Mouse (Mus musculus) limb, embryonic 14.5 days (tissue): ENCODE measurements around the gene Slc22a20. TPM values are rescaled to one million over a fixed set of nuclear protein-coding genes. Genes with fewer than 3 reads are reported as not detected.

Experiments used
- ATAC-seq: fragments of 200-750 bp; cut with Nextera tagmentation; 2 replicates; pipeline ENCODE4 v1.8.0; 2017; ENCODE audit warnings: low read depth, moderate number of reproducible peaks, moderate TSS enrichment; ENCODE audit not compliant: low FRiP score
- DNase-seq: peaks from one replicate; pipeline ENCODE4 v3.0.0-alpha.2; 2015; ENCODE audit warnings: low spot score
- H3K27ac ChIP-seq: fragments of 300-500 bp; sonication (generic); replicated peaks from 2 replicates; pipeline ENCODE4 v1.5.1; 2014; ENCODE audit warnings: low read depth, mild to moderate bottlenecking, low read length, moderate library complexity, mixed read lengths
- H3K27me3 ChIP-seq: fragments of 300-500 bp; sonication (generic); 2 replicates; pipeline ENCODE4 v1.6.1; 2014; ENCODE audit warnings: low read length, mixed read lengths; ENCODE audit not compliant: control insufficient read depth, insufficient read depth
- H3K36me3 ChIP-seq: fragments of 300-500 bp; sonication (generic); 2 replicates; pipeline ENCODE4 v1.6.1; 2014; ENCODE audit warnings: mild to moderate bottlenecking, low read length, moderate library complexity, mixed read lengths; ENCODE audit not compliant: control insufficient read depth, insufficient read depth
- H3K4me1 ChIP-seq: fragments of 300-500 bp; sonication (generic); 2 replicates; pipeline ENCODE4 v1.6.1; 2014; ENCODE audit warnings: antibody characterized with exemption, low read length, mixed read lengths; ENCODE audit not compliant: control insufficient read depth, insufficient read depth
- H3K4me2 ChIP-seq: fragments of 300-500 bp; sonication (generic); replicated peaks from 2 replicates; pipeline ENCODE4 v1.6.1; 2014; ENCODE audit warnings: low read depth, mild to moderate bottlenecking, low read length, moderate library complexity; ENCODE audit not compliant: severe bottlenecking
- H3K4me3 ChIP-seq: fragments of 300-500 bp; sonication (generic); replicated peaks from 2 replicates; pipeline ENCODE4 v1.5.1; 2014; ENCODE audit warnings: low read length
- H3K9ac ChIP-seq: fragments of 300-500 bp; sonication (generic); 2 replicates; pipeline ENCODE4 v1.6.1; 2014; ENCODE audit warnings: mild to moderate bottlenecking, low read depth, low read length, moderate library complexity; ENCODE audit not compliant: severe bottlenecking
- H3K9me3 ChIP-seq: fragments of 300-500 bp; sonication (generic); 2 replicates; pipeline ENCODE4 v1.6.1; 2016; ENCODE audit warnings: low read length; ENCODE audit not compliant: control insufficient read depth
- POLR2A ChIP-seq: fragments of 200-500 bp; IDR thresholded peaks from 2 replicates; pipeline ENCODE4 v1.8.0; 2012; ENCODE audit warnings: inconsistent platforms, mild to moderate bottlenecking, moderate library complexity, borderline replicate concordance; ENCODE audit not compliant: insufficient read depth, insufficient read length; ENCODE audit errors: extremely low read depth
- WGBS: fragments of 180-500 bp; shearing (Covaris S2); extraction: QIAGEN DNeasy Blood & Tissue Kit; methylation state at CpG from one replicate; pipeline ENCODE4 v1.1.7; 2014; 5-methylcytosine and 5-hydroxymethylcytosine counted together
- polyA plus RNA-seq, 2 experiments: library from polyadenylated mRNA; depleted of rRNA in 1 of 2; stranded (reverse) in 1 of 2; unstranded in 1 of 2; fragments of >200 nt; fragmentation: Nextera tagmentation in 1 of 2; extraction: Ambion mirVana in 1 of 2; gene quantifications; 2 replicates each; pipeline versions ENCODE4 v1.2.1 to v1.2.3; 2012 to 2014

Gene Slc22a20
- polyA plus RNA-seq, 2 experiments = not detected

DNA sequence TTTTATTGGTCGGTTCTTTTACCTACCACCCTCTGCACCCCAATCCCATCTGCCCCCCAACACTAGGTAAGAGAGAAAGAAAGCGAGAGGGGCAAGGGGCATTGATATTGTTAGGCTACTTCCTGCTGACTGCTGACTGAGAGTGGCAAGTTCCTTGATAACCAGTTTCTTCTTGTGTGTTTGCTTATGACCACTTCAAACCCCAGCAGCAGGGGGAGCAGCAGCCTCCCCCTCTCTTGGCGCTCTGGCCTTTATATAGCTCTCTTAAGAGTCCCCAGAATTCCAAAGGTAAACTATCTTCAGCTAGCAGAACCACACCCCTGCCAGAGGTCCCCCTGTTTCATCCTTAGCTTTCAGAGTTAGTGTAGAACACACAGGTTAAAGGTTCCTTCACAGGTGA lies 34.3 kb upstream of the Slc22a20 start:
- Histone ChIP-seq H3K4me2 (no peak overlapping the region), H3K36me3 (no peaks in the 10 kb centered on the region), H3K27me3 (no peaks in the 10 kb centered on the region), H3K4me3 (no peak overlapping the region), H3K4me1 (peaks cover 5% of the 10 kb centered on the region; the same call in 1 of the 2 replicates), H3K9ac (no peak overlapping the region), H3K27ac (no peak overlapping the region), H3K9me3 (no peaks in the 10 kb centered on the region)
- ATAC-seq (no peak), DNase-seq (no peak)
- no peak for TF ChIP-seq POLR2A
- 49% methylated on average over 3 of the region's 3 CpGs for WGBS

DNA sequence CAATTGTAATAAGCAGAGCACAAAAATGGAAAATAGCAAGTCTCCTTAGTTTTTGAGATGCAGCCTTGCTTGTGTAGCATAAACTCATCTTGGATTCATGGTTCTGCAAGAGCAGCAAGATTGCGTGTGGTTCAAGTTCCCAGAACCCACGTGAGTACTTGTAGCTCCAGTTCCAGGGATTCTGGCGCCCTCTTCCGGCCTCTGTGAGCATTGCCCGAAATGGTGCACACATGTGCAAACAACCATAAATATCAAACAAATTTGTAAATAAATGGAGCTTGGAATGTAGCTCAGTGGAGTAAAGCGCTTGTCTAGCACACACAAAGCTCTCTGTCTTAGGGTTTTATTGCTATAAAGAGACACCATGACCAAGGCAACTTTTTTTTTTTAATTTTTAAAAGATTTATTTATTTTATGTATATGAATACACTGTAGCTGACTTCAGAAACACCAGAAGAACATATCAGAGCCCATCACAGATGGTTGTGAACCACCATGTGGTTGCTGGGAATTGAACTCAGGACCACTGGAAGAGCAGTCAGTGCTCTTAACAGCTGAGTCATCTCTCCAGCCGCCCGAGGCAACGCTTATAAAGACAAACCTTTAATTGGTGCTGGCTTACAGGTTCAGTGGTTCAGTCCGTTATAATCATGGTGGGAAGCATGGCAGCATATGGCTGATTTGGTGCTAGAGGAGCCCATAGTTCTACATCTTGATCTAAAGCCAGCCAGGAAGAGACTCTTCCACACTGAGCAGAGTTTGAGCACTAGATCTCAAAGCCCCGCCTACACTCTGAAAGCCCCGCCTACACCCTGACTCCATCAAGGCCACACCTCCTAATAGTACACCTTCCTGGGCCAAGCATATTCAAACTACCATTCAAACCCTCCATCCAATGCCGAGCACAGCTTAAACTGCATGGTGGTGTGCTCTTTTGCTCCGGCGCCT lies 32.5 kb upstream of the Slc22a20 start:
- TF ChIP-seq POLR2A = no peak
- ATAC-seq = no peak
- Histone ChIP-seq H3K27me3 (no peaks in the 10 kb centered on the region), H3K4me3 (no peak overlapping the region), H3K9ac (no peak overlapping the region), H3K9me3 (no peaks in the 10 kb centered on the region), H3K4me1 (peaks cover 8% of the 10 kb centered on the region; the same call in 1 of the 2 replicates), H3K27ac (no peak overlapping the region), H3K36me3 (no peaks in the 10 kb centered on the region), H3K4me2 (no peak overlapping the region)
- DNase-seq = peak; percentile 77
- 29% methylated on average over 15 of the region's 15 CpGs for WGBS

DNA sequence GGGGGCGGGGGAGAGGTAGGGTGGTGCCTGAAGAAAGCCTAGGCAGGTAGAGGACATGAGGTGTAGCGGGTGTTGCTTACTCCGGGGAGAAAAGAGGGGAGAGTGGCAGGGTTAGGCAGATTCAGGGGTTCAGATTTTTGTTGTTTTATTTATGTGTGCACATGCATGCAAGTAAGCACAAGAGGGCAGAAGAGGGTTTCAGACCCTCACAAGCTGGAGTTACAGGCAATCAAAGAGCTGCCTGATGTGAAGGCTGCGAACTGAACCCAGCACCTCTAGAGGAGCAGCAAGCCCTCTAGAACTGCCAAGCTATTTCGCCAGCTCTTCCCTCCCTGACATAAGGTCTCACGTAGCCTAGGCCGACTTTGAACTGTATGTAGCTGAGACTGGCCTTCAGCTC lies 30.6 kb upstream of the Slc22a20 start:
- no peaks in the 10 kb centered on the region for H3K27me3 ChIP-seq
- H3K4me3 ChIP-seq = no peak overlapping the region
- H3K9me3 ChIP-seq = no peaks in the 10 kb centered on the region
- no peaks in the 10 kb centered on the region for H3K36me3 ChIP-seq
- no peak overlapping the region for H3K9ac ChIP-seq
- no peak for TF ChIP-seq POLR2A
- ATAC-seq = no peak
- WGBS = 50% methylated on average over 7 of the region's 7 CpGs
- 0 out of 2 replicates have a peak overlapping the region, but pooled peaks have one; percentile 87 for H3K4me2 ChIP-seq
- peak; percentile 21 for DNase-seq
- H3K4me1 ChIP-seq = peaks cover 8% of the 10 kb centered on the region; the same call in 1 of the 2 replicates
- no peak overlapping the region for H3K27ac ChIP-seq

DNA sequence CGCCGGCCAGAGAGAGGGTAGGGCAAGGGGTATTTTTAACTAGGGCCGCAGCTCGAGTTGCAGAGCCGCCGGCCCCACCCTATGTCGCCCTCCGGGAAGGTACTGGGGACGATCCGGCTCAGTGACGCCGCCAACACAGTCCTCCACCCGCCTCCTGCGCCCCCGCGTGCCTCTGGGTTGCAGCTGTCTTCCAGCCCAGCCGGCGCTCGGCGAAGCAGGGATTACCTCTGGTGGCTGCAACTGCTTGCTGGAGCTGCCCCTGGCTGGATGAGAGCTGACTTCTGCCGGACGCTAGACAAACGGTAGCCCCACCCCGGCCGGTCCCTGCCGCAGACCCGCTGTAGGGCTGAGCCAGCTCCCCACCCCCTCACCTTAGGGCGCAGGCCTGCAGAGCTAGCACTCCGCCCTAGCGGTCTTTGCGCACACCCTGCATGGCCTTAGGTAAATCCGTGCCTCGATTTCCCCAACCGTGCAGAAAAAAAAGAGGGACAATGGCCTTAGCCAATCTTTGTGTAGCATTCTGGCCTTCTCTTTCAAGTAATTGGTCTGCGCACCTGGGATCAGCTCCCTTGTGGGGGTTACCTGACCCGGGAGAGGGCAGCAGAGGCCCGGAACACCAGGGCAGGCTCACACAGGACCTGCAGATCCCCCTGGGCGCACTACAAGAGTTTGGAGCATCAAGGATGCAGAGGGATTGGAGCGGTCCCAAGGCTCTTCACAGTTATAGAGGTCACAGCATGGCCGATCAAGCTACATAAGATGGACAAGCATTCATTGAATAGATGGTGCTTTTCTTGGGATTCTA lies 29.8 kb upstream of the Slc22a20 start, which contains the start of gene Capn1:
Capn1 (minus strand) TSS at position 387 of the 805 bp plus-strand sequence.
- Histone ChIP-seq H3K27me3 (no peaks in the 10 kb centered on the region), H3K36me3 (no peaks in the 10 kb centered on the region), H3K27ac (0 out of 2 replicates have a peak within 1 kb of the TSS, but pooled peaks have one; percentile 13), H3K4me2 (peak within 1 kb of the TSS; percentile 87), H3K4me3 (peak within 1 kb of the TSS; percentile 59), H3K9ac (peak within 1 kb of the TSS; percentile 68), H3K9me3 (no peaks in the 10 kb centered on the region), H3K4me1 (peaks cover 8% of the 10 kb centered on the region; the same call in 1 of the 2 replicates)
- peak; percentile 84 for ATAC-seq
- 4% methylated on average over 33 of the region's 40 CpGs for WGBS
- no peak for TF ChIP-seq POLR2A
- peak; percentile 74 for DNase-seq
